19 mouse cellular contexts compared by ENCODE assay signal in the genomic region with DNA sequence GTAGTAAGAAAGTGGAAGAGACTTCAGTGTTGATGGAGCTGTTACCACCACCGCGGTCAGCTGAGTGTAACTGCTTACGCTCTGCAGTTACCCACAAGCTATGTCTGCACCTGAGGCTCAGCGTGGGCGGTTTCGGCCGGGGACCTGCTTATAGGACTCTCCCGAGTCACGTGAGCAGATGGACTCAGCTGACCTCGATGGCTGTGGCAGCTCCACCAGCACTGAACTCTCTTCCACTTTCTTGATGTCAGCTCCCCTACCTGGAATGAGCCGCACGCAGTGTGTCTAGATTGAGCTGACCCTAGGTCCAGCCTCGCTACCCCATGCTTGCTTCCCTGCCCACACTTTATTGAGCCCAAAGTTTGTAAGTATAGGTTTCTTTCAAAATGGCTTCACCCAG.
"Had no signal": no experiment of that assay in that cellular context is flagged by ENCODE, and none has a peak within 500 bp of the region (broad histone marks: within the 10 kb centered on the region; RNA-seq: fewer than 3 reads in every experiment).

No protein-coding gene starts in this region.

- H3K9me3 ChIP-seq: midbrain, embryonic 10.5 days; midbrain, embryonic 12.5 days; neural tube, embryonic 13.5 days; neural tube, embryonic 15.5 days; stomach, embryonic 15.5 days had no signal

- H3K27ac ChIP-seq: midbrain, embryonic 10.5 days; midbrain, embryonic 12.5 days; neural tube, embryonic 13.5 days; neural tube, embryonic 15.5 days; stomach, embryonic 15.5 days; stomach, postnatal 0 days had no signal

- H3K27me3 ChIP-seq: neural tube, embryonic 13.5 days; neural tube, embryonic 15.5 days; stomach, embryonic 15.5 days had no signal

- DNase-seq: lung, adult 18-20 months; lung, postnatal 10 days; lung, postnatal 4 days; retina, postnatal 1 day; right cerebral cortex, adult 18-20 months; right cerebral cortex, postnatal 25 days; right cerebral cortex, postnatal 4 days; spleen, adult 18-20 months; thymus, adult 2 months; thymus, postnatal 36 days had no signal

- ATAC-seq: midbrain, embryonic 16.5 days had no signal

- H3K4me2 ChIP-seq: lung, embryonic 14.5 days; midbrain, embryonic 12.5 days; neural tube, embryonic 13.5 days; neural tube, embryonic 15.5 days; stomach, embryonic 15.5 days had no signal

- H3K9ac ChIP-seq: lung, embryonic 14.5 days; midbrain, embryonic 12.5 days; neural tube, embryonic 13.5 days; neural tube, embryonic 15.5 days; stomach, embryonic 15.5 days had no signal

- H3K36me3 ChIP-seq: midbrain, embryonic 10.5 days; midbrain, embryonic 12.5 days; neural tube, embryonic 13.5 days; neural tube, embryonic 15.5 days; stomach, embryonic 15.5 days had no signal

- H3K4me3 ChIP-seq: midbrain, embryonic 10.5 days; midbrain, embryonic 12.5 days; myocyte; neural tube, embryonic 13.5 days; neural tube, embryonic 15.5 days; stomach, embryonic 15.5 days had no signal

- H3K4me1 ChIP-seq: neural tube, embryonic 15.5 days; stomach, embryonic 15.5 days had no signal
